Mouse (Mus musculus) CH12.LX (cell line): ENCODE data around the gene Ddx59. TPM values are rescaled to one million over a fixed set of nuclear protein-coding genes. Genes with fewer than 3 reads are reported as not detected.

ENCODE experiments used
- DNase-seq: peaks from one replicate; pipeline ENCODE4 v3.0.0-alpha.2; 2013; ENCODE audit errors: extremely low read depth
- H3K27ac ChIP-seq: 2 replicates; pipeline ENCODE4 v1.5.1; 2012; ENCODE audit warnings: low read depth, mild to moderate bottlenecking, control low read depth, moderate library complexity; ENCODE audit not compliant: insufficient read depth
- H3K27me3 ChIP-seq: replicated peaks from 2 replicates; pipeline ENCODE3; 2012; ENCODE audit warnings: inconsistent platforms
- H3K36me3 ChIP-seq, 2 experiments: replicated peaks in 1 of 2; 2 replicates each; pipeline versions ENCODE3 to v1.6.1; 2012; ENCODE audit warnings: inconsistent platforms in 1 of 2, low read length in 1 of 2, mild to moderate bottlenecking in 1 of 2, mixed read lengths in 1 of 2, moderate library complexity in 1 of 2; ENCODE audit not compliant: control insufficient read depth in 1 of 2, insufficient read depth in 1 of 2
- H3K4me1 ChIP-seq, 2 experiments: 2 replicates each; pipeline ENCODE4 v1.6.1; 2012; ENCODE audit warnings: inconsistent platforms in 1 of 2, moderate library complexity in 1 of 2; ENCODE audit not compliant: insufficient read depth in 2 of 2, control insufficient read depth in 1 of 2
- H3K4me2 ChIP-seq: 2 replicates; pipeline ENCODE4 v1.6.1; 2012; ENCODE audit warnings: low read depth, mild to moderate bottlenecking, control low read depth; ENCODE audit not compliant: poor library complexity, insufficient read depth, severe bottlenecking
- H3K4me3 ChIP-seq, 3 experiments: fragments of 150-350 bp in 1 of 3; sonication (generic) in 1 of 3; replicated peaks in 1 of 3; 2 replicates each; pipeline versions ENCODE3 to v1.5.1; 2011 to 2012; ENCODE audit warnings: low read depth in 2 of 3, low read length in 2 of 3, mild to moderate bottlenecking in 2 of 3, moderate library complexity in 2 of 3, control low read depth in 1 of 3, improper control_type of control experiment in 1 of 3, inconsistent platforms in 1 of 3, mixed read lengths in 1 of 3; ENCODE audit not compliant: poor library complexity in 1 of 3
- H3K79me2 ChIP-seq: replicated peaks from 2 replicates; pipeline ENCODE4 v1.6.1; 2012; ENCODE audit warnings: mild to moderate bottlenecking, moderate library complexity; ENCODE audit not compliant: control insufficient read depth, poor library complexity, insufficient read depth, severe bottlenecking; ENCODE audit errors: extremely low read depth
- H3K9ac ChIP-seq: 2 replicates; pipeline ENCODE4 v1.6.1; 2012; ENCODE audit warnings: low read depth, mild to moderate bottlenecking, control low read depth, moderate library complexity; ENCODE audit not compliant: insufficient read depth
- H3K9me3 ChIP-seq: replicated peaks from 2 replicates; pipeline ENCODE3; 2012; ENCODE audit warnings: low read length, inconsistent platforms, mixed read lengths
- BHLHE40 ChIP-seq: IDR thresholded peaks from 2 replicates; pipeline ENCODE4 v1.6.1; 2011; ENCODE audit warnings: mild to moderate bottlenecking, low read depth, low read length, improper control_type of control experiment
- CHD1 ChIP-seq: IDR thresholded peaks from 2 replicates; pipeline ENCODE4 v1.6.1; 2012; ENCODE audit warnings: low read depth, low read length, improper control_type of control experiment, inconsistent platforms
- CHD2 ChIP-seq: IDR thresholded peaks from 2 replicates; pipeline ENCODE4 v1.6.1; 2011; ENCODE audit warnings: low read length, improper control_type of control experiment
- CTCF ChIP-seq, 2 experiments: IDR thresholded peaks in 1 of 2; conservative IDR thresholded peaks in 1 of 2; 2 replicates each; pipeline ENCODE4 v1.5.1; 2011 to 2012; ENCODE audit warnings: low read depth in 2 of 2, low read length in 2 of 2, improper control_type of control experiment in 1 of 2, inconsistent platforms in 1 of 2, mild to moderate bottlenecking in 1 of 2, moderate library complexity in 1 of 2
- E2F4 ChIP-seq: IDR thresholded peaks from 2 replicates; pipeline ENCODE4 v1.6.1; 2011; ENCODE audit warnings: low read depth, low read length, improper control_type of control experiment; ENCODE audit not compliant: insufficient replicate concordance
- ELF1 ChIP-seq: IDR thresholded peaks from 2 replicates; pipeline ENCODE4 v1.6.1; 2014; ENCODE audit warnings: low read depth, mild to moderate bottlenecking, inconsistent platforms, low read length, improper control_type of control experiment
- EP300 ChIP-seq: IDR thresholded peaks from 2 replicates; pipeline ENCODE4 v1.6.1; 2011; ENCODE audit warnings: low read length, improper control_type of control experiment
- ETS1 ChIP-seq: conservative IDR thresholded peaks from 2 replicates; pipeline ENCODE4 v1.6.1; 2012; ENCODE audit warnings: low read depth, mild to moderate bottlenecking, inconsistent platforms, low read length, improper control_type of control experiment, moderate library complexity
- GABPA ChIP-seq: IDR thresholded peaks from 2 replicates; pipeline ENCODE4 v1.6.1; 2012; ENCODE audit warnings: low read depth, low read length, improper control_type of control experiment, inconsistent platforms; ENCODE audit not compliant: insufficient replicate concordance
- HCFC1 ChIP-seq: IDR thresholded peaks from 2 replicates; pipeline ENCODE4 v1.6.1; 2012; ENCODE audit warnings: low read depth, mild to moderate bottlenecking, inconsistent platforms, low read length, improper control_type of control experiment
- IRF4 ChIP-seq: IDR thresholded peaks from 2 replicates; pipeline ENCODE4 v1.6.1; 2014; ENCODE audit warnings: low read depth, mild to moderate bottlenecking, inconsistent platforms, low read length, improper control_type of control experiment
- JUN ChIP-seq: IDR thresholded peaks from 2 replicates; pipeline ENCODE4 v1.6.1; 2011; ENCODE audit warnings: low read depth, mild to moderate bottlenecking, low read length, improper control_type of control experiment, moderate library complexity; ENCODE audit not compliant: insufficient read depth
- JUND ChIP-seq: conservative IDR thresholded peaks from 2 replicates; pipeline ENCODE4 v1.6.1; 2011; ENCODE audit warnings: low read depth, low read length, improper control_type of control experiment
- KAT2A ChIP-seq: IDR thresholded peaks from 2 replicates; pipeline ENCODE4 v1.6.1; 2012; ENCODE audit warnings: low read length, improper control_type of control experiment, inconsistent platforms; ENCODE audit not compliant: insufficient replicate concordance
- MAFK ChIP-seq: IDR thresholded peaks from 2 replicates; pipeline ENCODE4 v1.6.1; 2011; ENCODE audit warnings: low read length, improper control_type of control experiment; ENCODE audit not compliant: insufficient replicate concordance
- MAX ChIP-seq: IDR thresholded peaks from 2 replicates; pipeline ENCODE4 v1.6.1; 2011; ENCODE audit warnings: low read length, improper control_type of control experiment
- MAZ ChIP-seq: IDR thresholded peaks from 2 replicates; pipeline ENCODE4 v1.6.1; 2012; ENCODE audit warnings: low read depth, mild to moderate bottlenecking, inconsistent platforms, low read length, improper control_type of control experiment, moderate library complexity
- MEF2A ChIP-seq: IDR thresholded peaks from 2 replicates; pipeline ENCODE4 v1.6.1; 2014; ENCODE audit warnings: low read depth, mild to moderate bottlenecking, inconsistent platforms, low read length, improper control_type of control experiment, borderline replicate concordance
- MXI1 ChIP-seq: IDR thresholded peaks from 2 replicates; pipeline ENCODE4 v1.6.1; 2011; ENCODE audit warnings: mild to moderate bottlenecking, low read depth, low read length, improper control_type of control experiment
- MYC ChIP-seq: IDR thresholded peaks from 2 replicates; pipeline ENCODE4 v1.6.1; 2011; ENCODE audit warnings: low read depth, mild to moderate bottlenecking, improper control_type of control experiment, low read length
- NELFE ChIP-seq: IDR thresholded peaks from 2 replicates; pipeline ENCODE4 v1.6.1; 2011; ENCODE audit warnings: low read depth, low read length, improper control_type of control experiment
- NRF1 ChIP-seq: IDR thresholded peaks from 2 replicates; pipeline ENCODE4 v1.6.1; 2014; ENCODE audit warnings: low read depth, mild to moderate bottlenecking, inconsistent platforms, low read length, improper control_type of control experiment, moderate library complexity
- PAX5 ChIP-seq: IDR thresholded peaks from 2 replicates; pipeline ENCODE4 v1.6.1; 2012; ENCODE audit warnings: low read length, inconsistent platforms, mixed read lengths
- POLR2A ChIP-seq: IDR thresholded peaks from 2 replicates; pipeline ENCODE4 v1.6.1; 2011; ENCODE audit warnings: low read depth, mild to moderate bottlenecking, improper control_type of control experiment, low read length
- POLR2AphosphoS2 ChIP-seq: IDR thresholded peaks from 2 replicates; pipeline ENCODE4 v1.6.1; 2011; ENCODE audit warnings: low read depth, low read length, improper control_type of control experiment
- RAD21 ChIP-seq: IDR thresholded peaks from 2 replicates; pipeline ENCODE4 v1.6.1; 2011; ENCODE audit warnings: low read depth, mild to moderate bottlenecking, low read length, improper control_type of control experiment, moderate library complexity
- RCOR1 ChIP-seq: conservative IDR thresholded peaks from 2 replicates; pipeline ENCODE4 v1.6.1; 2012; ENCODE audit warnings: low read depth, mild to moderate bottlenecking, inconsistent platforms, low read length, improper control_type of control experiment
- SMC3 ChIP-seq: IDR thresholded peaks from 2 replicates; pipeline ENCODE4 v1.6.1; 2011; ENCODE audit warnings: low read depth, low read length, improper control_type of control experiment
- TBP ChIP-seq: conservative IDR thresholded peaks from 2 replicates; pipeline ENCODE4 v1.6.1; 2011; ENCODE audit warnings: low read depth, low read length, improper control_type of control experiment
- TCF12 ChIP-seq: IDR thresholded peaks from 2 replicates; pipeline ENCODE4 v1.6.1; 2014; ENCODE audit warnings: low read depth, mild to moderate bottlenecking, inconsistent platforms, low read length, improper control_type of control experiment
- UBTF ChIP-seq: IDR thresholded peaks from 2 replicates; pipeline ENCODE4 v1.6.1; 2012; ENCODE audit warnings: low read depth, mild to moderate bottlenecking, inconsistent platforms, low read length, improper control_type of control experiment, moderate library complexity
- USF2 ChIP-seq: conservative IDR thresholded peaks from 2 replicates; pipeline ENCODE4 v1.6.1; 2011; ENCODE audit warnings: low read depth, low read length, improper control_type of control experiment
- ZC3H11A ChIP-seq: IDR thresholded peaks from 2 replicates; pipeline ENCODE4 v1.6.1; 2012; ENCODE audit warnings: low read depth, mild to moderate bottlenecking, inconsistent platforms, low read length, improper control_type of control experiment
- ZKSCAN1 ChIP-seq: IDR thresholded peaks from 2 replicates; pipeline ENCODE4 v1.6.1; 2012; ENCODE audit warnings: low read depth, inconsistent platforms, low read length, improper control_type of control experiment, borderline replicate concordance
- ZMIZ1 ChIP-seq: IDR thresholded peaks from 2 replicates; pipeline ENCODE4 v1.6.1; 2012; ENCODE audit warnings: low read depth, mild to moderate bottlenecking, inconsistent platforms, low read length, improper control_type of control experiment
- ZNF384 ChIP-seq: IDR thresholded peaks from 2 replicates; pipeline ENCODE4 v1.6.1; 2012; ENCODE audit warnings: low read depth, low read length, improper control_type of control experiment, inconsistent platforms
- dilution Hi-C: fragments of 300-500 bp; cut with MboI; formaldehyde crosslinking; loops from 2 replicates; pipeline ENCODE4 v1.14.3; 2020; ENCODE audit warnings: low sequenced_read_pairs; ENCODE audit not compliant: extremely low pct_unique_long_range_greater_than_20kb, extremely low pct_ligation_motif_present
- in situ Hi-C: fragments of 300-500 bp; cut with MboI; formaldehyde crosslinking; loops from 3 replicates; pipeline ENCODE4 v1.14.3; 2019; ENCODE audit warnings: low sequenced_read_pairs, low pct_ligation_motif_present, low pct_unique_long_range_greater_than_20kb, mixed read lengths
- polyA plus RNA-seq: library from polyadenylated mRNA; unstranded; fragments of >175 nt; gene quantifications from 2 replicates; pipeline ENCODE4 v1.2.1, GENCODE M21; 2012; ENCODE audit warnings: low read depth; ENCODE audit not compliant: insufficient read length
- total RNA-seq, 2 experiments: library from RNA; depleted of rRNA; stranded (reverse); fragments of 300-350 nt in 1 of 2; fragments of >200 nt in 1 of 2; gene quantifications; 2 replicates each; pipeline ENCODE4 v1.2.3; 2012 to 2014

The Ddx59 gene
- total RNA-seq (2012; rRNA removed) (7.2 and 9.0 TPM in 2 replicates), total RNA-seq (2014; rRNA removed) (10.9 and 12.2 TPM in 2 replicates), polyA plus RNA-seq (6.9 and 8.1 TPM in 2 replicates)

DNA sequence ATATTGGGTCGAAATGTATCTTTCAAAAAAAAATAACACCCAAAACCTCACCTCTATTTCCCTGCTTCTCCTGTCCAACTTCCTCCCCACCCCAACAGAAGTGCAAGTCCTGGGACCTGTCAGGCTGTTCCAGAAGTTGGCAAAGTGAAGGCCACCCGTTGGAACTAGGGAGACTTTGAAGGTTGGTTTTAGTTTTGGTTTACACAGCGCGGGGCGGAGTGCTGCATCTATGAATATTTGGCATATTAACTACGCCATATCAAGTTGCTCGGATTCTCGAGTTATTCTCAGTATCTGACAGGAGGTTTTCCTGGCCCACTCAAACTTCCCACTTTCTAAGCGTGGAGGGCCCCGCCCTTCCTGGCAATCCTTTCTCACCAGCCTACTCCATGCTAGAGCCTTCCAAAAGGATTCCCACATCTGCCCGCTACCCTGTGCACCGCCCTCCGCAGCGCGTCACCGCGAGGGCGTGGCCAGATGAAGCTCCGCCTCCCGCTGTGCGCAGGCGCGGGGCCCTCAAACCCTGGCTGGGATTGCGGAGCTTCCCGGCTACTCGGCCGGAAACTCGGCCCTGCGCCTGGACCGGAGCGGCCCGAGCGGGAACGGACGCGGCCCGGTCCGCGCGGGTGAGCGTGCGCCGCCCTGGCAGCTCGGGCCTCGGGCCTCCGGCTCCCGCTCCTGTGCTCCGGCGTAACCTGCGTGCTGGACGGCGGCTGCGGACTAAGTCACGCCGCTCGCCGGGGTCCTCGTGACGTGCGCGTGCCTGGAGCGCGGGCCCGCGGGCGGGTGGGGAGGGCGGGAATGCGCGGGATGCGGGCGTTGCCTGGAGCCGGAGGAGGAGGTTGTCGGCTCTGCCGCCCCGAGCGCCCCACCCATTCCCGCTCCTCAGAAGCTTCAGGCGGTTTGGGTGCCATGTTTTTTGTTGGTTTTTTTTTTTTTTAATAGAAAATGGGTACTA, at the start of gene Ddx59:
TSS of gene Ddx59 (plus strand) at position 474 of the 958 bp plus-strand sequence.
- peak within 1 kb of the TSS; percentile 56 for H3K4me2 ChIP-seq
- no peaks in the 10 kb centered on the region for H3K9me3 ChIP-seq
- H3K4me3 ChIP-seq = peak within 1 kb of the TSS; percentile 74 to 95 (median 84)
- peak; percentile 88 for DNase-seq
- in situ Hi-C loops (no loop called here), dilution Hi-C loops (no loop called here)
- H3K27ac ChIP-seq = peak within 1 kb of the TSS; percentile 98
- no peaks in the 10 kb centered on the region for H3K79me2 ChIP-seq
- TF ChIP-seq JUND = no peak
- peak; percentile 72; the same call in 1 of the 2 replicates for TF ChIP-seq E2F4
- TF ChIP-seq MAX = no peak
- no peak for TF ChIP-seq CTCF (conservative IDR thresholded peaks at IDR 0.05 in 1 of 2, IDR thresholded peaks at IDR 0.05 in 1 of 2; ENCODE audit: low read depth in 2 of 2, low read length in 2 of 2)
- TF ChIP-seq POLR2A = peak; percentile 86
- peak; percentile 50; the same call in 1 of the 2 replicates for TF ChIP-seq ZMIZ1
- peak; percentile 53; the same call in 1 of the 2 replicates for TF ChIP-seq POLR2AphosphoS2
- TF ChIP-seq NRF1 = peak; percentile 98
- peak; percentile 46 for TF ChIP-seq ELF1
- no peak for TF ChIP-seq USF2
- TF ChIP-seq BHLHE40 = peak; percentile 87
- TF ChIP-seq MAZ = peak; percentile 38; the same call in 1 of the 2 replicates
- no peak for TF ChIP-seq ZKSCAN1
- TF ChIP-seq RAD21 = no peak
- TF ChIP-seq MXI1 = peak; percentile 33; the same call in 1 of the 2 replicates
- 0 out of 2 replicates have a peak, but pooled peaks have one; percentile 15 for TF ChIP-seq EP300
- TF ChIP-seq TCF12 = peak; percentile 30
- no peak; the same call in 1 of the 2 replicates for TF ChIP-seq IRF4
- TF ChIP-seq GABPA = no peak
- TF ChIP-seq ETS1 = peak; percentile 50
- no peak for TF ChIP-seq MAFK
- TF ChIP-seq RCOR1 = no peak
- TF ChIP-seq SMC3 = no peak
- TF ChIP-seq TBP = no peak
- no peak for TF ChIP-seq MEF2A
- TF ChIP-seq PAX5 = no peak
- TF ChIP-seq CHD1 = no peak
- TF ChIP-seq ZNF384 = peak; percentile 91; the same call in 1 of the 2 replicates
- peak; percentile 89 for TF ChIP-seq NELFE
- TF ChIP-seq ZC3H11A = no peak
- TF ChIP-seq KAT2A = no peak
- no peak; the same call in 1 of the 2 replicates for TF ChIP-seq HCFC1
- no peak for TF ChIP-seq CHD2
- no peak for TF ChIP-seq JUN
- no peak for TF ChIP-seq MYC
- TF ChIP-seq UBTF = peak; percentile 78
- H3K4me1 ChIP-seq = peaks cover 0 to 12% of the 10 kb centered on the region in 2 experiments; a peak in 3 of 4 replicates
- no peaks in the 10 kb centered on the region for H3K27me3 ChIP-seq
- peaks cover 0 to 19% of the 10 kb centered on the region in 2 experiments for H3K36me3 ChIP-seq
- peak within 1 kb of the TSS; percentile 85 for H3K9ac ChIP-seq
